Mouse (Mus musculus) neural tube, embryonic 15.5 days (tissue): ENCODE data around the gene Cldn1. TPM values are rescaled to one million over a fixed set of nuclear protein-coding genes. Genes with fewer than 3 reads are reported as not detected.

ENCODE experiments used
- ATAC-seq: fragments of 200-750 bp; cut with Nextera tagmentation; 2 replicates; pipeline ENCODE4 v1.8.0; 2017; ENCODE audit warnings: mild to moderate bottlenecking, moderate TSS enrichment, moderate library complexity; ENCODE audit not compliant: low FRiP score
- H3K27ac ChIP-seq: fragments of 300-500 bp; sonication (generic); replicated peaks from 2 replicates; pipeline ENCODE4 v1.5.1; 2015; ENCODE audit warnings: mild to moderate bottlenecking, inconsistent platforms
- H3K27me3 ChIP-seq: fragments of 300-500 bp; sonication (generic); replicated peaks from 2 replicates; pipeline ENCODE4 v1.6.1; 2015; ENCODE audit warnings: inconsistent platforms
- H3K36me3 ChIP-seq: fragments of 300-500 bp; sonication (generic); 2 replicates; pipeline ENCODE4 v1.6.1; 2015; ENCODE audit warnings: inconsistent platforms
- H3K4me1 ChIP-seq: fragments of 300-500 bp; sonication (generic); 2 replicates; pipeline ENCODE4 v1.6.1; 2015; ENCODE audit warnings: inconsistent platforms
- H3K4me2 ChIP-seq: fragments of 300-500 bp; sonication (generic); 2 replicates; pipeline ENCODE4 v1.6.1; 2015; ENCODE audit warnings: inconsistent platforms, mild to moderate bottlenecking, moderate library complexity
- H3K4me3 ChIP-seq: fragments of 300-500 bp; sonication (generic); replicated peaks from 2 replicates; pipeline ENCODE4 v1.5.1; 2015; ENCODE audit warnings: mild to moderate bottlenecking, inconsistent platforms
- H3K9ac ChIP-seq: fragments of 300-500 bp; sonication (generic); replicated peaks from 2 replicates; pipeline ENCODE4 v1.6.1; 2015; ENCODE audit warnings: mild to moderate bottlenecking, inconsistent platforms
- H3K9me3 ChIP-seq: fragments of 300-500 bp; sonication (generic); replicated peaks from 2 replicates; pipeline ENCODE4 v1.6.1; 2016; ENCODE audit warnings: inconsistent platforms
- WGBS: fragments of 180-500 bp; shearing (Covaris S2); methylation state at CpG from one replicate; pipeline ENCODE4 v1.1.7; 2015; ENCODE audit warnings: mixed read lengths; 5-methylcytosine and 5-hydroxymethylcytosine counted together
- polyA plus RNA-seq: library from polyadenylated mRNA; unstranded; fragments of >200 nt; fragmentation: Nextera tagmentation; extraction: Ambion mirVana; gene quantifications from 2 replicates; pipeline ENCODE4 v1.2.1, GENCODE M21; 2015

The Cldn1 gene
- polyA plus RNA-seq, result 4.4 and 5.8 TPM in 2 replicates

DNA sequence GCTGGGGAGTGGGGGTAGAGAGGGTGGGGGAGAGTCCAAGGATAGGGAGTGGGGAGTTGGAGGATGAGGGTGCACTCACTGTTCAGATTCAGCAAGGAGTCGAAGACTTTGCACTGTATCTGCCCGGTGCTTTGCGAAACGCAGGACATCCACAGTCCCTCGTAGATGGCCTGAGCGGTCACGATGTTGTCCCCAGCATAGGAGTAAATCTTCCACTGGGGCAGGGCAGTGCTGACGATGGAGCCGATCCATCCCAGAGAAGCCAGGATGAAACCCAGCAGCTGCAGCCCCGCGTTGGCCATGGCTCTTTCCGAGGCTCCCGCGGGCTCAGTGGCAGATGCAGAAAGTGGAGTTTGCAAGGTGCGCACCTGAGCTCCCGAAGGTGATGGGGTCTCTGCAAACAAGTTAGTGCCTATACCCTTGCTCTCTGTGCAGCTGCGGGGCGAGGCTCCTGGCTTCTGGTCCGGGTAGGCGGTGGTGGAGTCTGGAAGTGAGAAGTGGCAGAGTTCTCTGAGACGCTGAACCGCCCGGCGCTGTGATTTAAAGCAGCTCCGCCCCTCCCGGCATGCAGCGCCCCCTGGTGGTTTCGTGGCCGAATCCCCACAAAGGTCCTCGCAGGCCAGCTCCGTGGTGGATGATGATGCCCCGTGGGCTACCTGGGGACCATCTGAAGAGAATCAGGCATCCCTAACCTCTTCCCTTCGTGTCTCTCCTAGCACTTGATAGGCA lies at the start of gene Cldn1:
Cldn1 (minus strand) TSS at position 517 of the 729 bp plus-strand sequence.
- H3K4me3 ChIP-seq, result peak within 1 kb of the TSS; percentile 48
- peak within 1 kb of the TSS; percentile 33 for H3K9ac ChIP-seq
- H3K9me3 ChIP-seq, result no peaks in the 10 kb centered on the region
- H3K27ac ChIP-seq, result no peak within 1 kb of the TSS
- no peaks in the 10 kb centered on the region for H3K27me3 ChIP-seq
- no peaks in the 10 kb centered on the region for H3K36me3 ChIP-seq
- ATAC-seq, result peak; percentile 82
- peaks cover 8% of the 10 kb centered on the region; the same call in 1 of the 2 replicates for H3K4me1 ChIP-seq
- peak within 1 kb of the TSS; percentile 92 for H3K4me2 ChIP-seq
- 4% methylated on average over 33 of the region's 33 CpGs for WGBS

DNA sequence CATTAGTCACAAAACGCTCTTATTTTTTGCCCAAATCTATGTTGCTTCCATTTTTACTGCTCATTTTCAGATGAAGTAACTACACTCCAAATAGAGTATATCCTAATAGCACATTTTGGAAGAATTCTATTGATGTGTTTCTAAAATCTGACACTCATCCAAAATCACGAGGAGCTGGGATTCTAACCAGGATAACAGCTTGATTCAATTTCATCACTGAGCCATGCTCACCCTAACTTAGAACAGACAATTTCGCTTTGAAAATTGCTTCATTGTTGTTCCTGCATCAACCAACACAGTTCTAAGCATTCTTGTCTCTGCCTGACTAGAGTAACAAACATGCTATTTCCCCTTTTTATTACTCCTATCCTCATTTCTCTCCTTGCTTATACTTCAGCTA lies 47.0 kb upstream of the Cldn1 start:
- Histone ChIP-seq H3K27me3 (no peaks in the 10 kb centered on the region), H3K4me1 (no peaks in the 10 kb centered on the region), H3K9me3 (no peaks in the 10 kb centered on the region), H3K4me2 (no peak overlapping the region), H3K4me3 (no peak overlapping the region), H3K36me3 (no peaks in the 10 kb centered on the region), H3K9ac (no peak overlapping the region), H3K27ac (no peak overlapping the region)
- 95% methylated on average over 3 of the region's 3 CpGs for WGBS
- no peak for ATAC-seq

DNA sequence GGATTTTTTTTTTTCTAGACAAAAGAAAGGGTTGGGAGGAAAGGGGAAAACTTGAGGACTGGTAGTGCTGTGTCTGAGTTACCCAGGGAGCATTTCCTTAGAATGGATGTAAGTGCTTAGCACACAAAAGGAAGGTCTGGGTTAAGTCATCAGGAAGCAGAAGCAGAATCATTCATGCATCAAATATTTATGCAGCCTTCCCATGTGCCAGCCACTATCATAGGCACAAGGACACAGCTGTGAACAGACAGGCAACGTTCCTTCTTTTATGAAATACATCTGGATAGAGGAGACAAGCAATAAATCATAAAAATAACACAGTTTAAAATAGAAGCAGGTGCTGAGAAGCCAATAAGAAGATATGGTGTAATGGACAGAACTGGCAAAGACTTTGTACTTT lies 32.4 kb upstream of the Cldn1 start:
- H3K4me3 ChIP-seq, result no peak overlapping the region
- WGBS, result 37% methylated on average over 1 of the region's 1 CpGs
- H3K27ac ChIP-seq, result no peak overlapping the region

DNA sequence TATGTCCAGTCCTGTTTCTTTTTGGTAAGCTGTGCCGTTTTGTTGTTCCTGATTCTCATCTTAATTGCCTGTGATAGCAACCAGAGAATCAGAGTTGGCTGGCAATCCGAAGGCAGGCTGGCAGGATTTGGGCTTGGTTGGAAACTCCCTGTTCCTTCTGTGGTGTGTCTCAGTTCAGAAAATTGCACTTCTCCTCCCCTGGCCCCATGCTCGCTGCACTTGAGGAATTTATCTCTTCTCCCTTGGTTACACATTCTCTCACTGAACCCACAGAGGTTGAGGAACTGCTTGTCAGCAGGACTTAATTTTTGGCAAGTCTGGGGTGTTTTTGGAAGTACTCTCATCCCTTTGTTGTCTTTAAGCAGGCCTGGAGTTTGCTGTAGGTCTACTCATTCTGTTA lies 29.3 kb upstream of the Cldn1 start:
- no peaks in the 10 kb centered on the region for H3K4me1 ChIP-seq
- no peaks in the 10 kb centered on the region for H3K36me3 ChIP-seq
- H3K27ac ChIP-seq, result no peak overlapping the region
- H3K4me3 ChIP-seq, result no peak overlapping the region
- no peak overlapping the region for H3K4me2 ChIP-seq
- no peaks in the 10 kb centered on the region for H3K27me3 ChIP-seq
- H3K9ac ChIP-seq, result no peak overlapping the region
- H3K9me3 ChIP-seq, result no peaks in the 10 kb centered on the region
- 56% methylated on average over 3 of the region's 3 CpGs for WGBS
- ATAC-seq, result no peak

More for the DNA sequence above, 32.4 kb upstream of the Cldn1 start:
- Histone ChIP-seq H3K4me2 (no peak overlapping the region), H3K9ac (no peak overlapping the region), H3K4me1 (no peaks in the 10 kb centered on the region), H3K36me3 (no peaks in the 10 kb centered on the region), H3K27me3 (no peaks in the 10 kb centered on the region), H3K9me3 (no peaks in the 10 kb centered on the region)
- ATAC-seq, result no peak

- Histone ChIP-seq H3K4me1 (no peaks in the 10 kb centered on the region), H3K9ac (no peak overlapping the region), H3K4me2 (no peak overlapping the region), H3K27ac (no peak overlapping the region), H3K9me3 (no peaks in the 10 kb centered on the region), H3K4me3 (no peak overlapping the region), H3K27me3 (no peaks in the 10 kb centered on the region), H3K36me3 (no peaks in the 10 kb centered on the region)
- WGBS, result 85% methylated on average over 4 of the region's 4 CpGs
- ATAC-seq, result no peak
Measured at GRCm38 (mm10) chr16:26400549-26400948, 28.9 kb upstream of the Cldn1 start.

DNA sequence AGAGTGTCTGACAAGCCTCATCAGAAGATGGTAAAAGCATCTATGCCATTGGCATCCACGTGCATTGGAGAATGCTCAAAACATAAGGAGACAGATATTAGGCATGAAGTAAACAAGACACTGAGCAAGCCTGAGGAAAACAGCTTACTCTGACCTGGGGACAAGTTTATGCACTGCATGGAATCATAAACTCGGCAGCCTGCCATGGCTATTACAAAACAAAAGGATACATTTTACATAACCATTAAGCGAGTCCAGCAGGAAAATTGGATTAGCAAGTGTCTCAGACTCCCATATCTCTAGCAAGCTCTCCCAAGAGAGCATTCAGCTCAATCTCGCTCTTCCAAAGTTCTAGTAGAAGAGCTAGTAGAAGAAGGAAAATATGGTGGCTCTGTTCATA lies 19.3 kb upstream of the Cldn1 start:
- H3K27ac ChIP-seq, result no peak overlapping the region
- H3K4me2 ChIP-seq, result no peak overlapping the region
- no peaks in the 10 kb centered on the region for H3K9me3 ChIP-seq
- no peaks in the 10 kb centered on the region for H3K36me3 ChIP-seq
- 78% methylated on average over 4 of the region's 4 CpGs for WGBS
- no peaks in the 10 kb centered on the region for H3K27me3 ChIP-seq
- no peaks in the 10 kb centered on the region for H3K4me1 ChIP-seq
- H3K4me3 ChIP-seq, result no peak overlapping the region
- H3K9ac ChIP-seq, result no peak overlapping the region
- no peak for ATAC-seq

DNA sequence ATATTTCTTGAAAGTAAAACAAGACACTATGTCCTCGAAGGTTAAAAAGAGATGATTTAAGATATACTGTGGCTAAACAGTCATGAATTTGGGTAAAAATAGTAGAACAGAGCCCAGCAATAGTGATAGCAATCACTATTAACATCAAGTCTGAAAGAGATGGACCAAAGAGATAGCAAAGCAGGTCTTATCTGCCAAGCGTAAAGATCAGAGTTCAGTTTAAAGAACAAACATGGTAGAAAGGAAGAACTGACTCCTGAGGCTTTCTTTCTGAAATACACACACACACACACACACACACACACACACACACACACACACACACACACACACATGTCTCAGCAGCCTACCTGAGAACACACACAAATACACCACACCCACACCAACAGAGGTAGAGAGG lies 14.5 kb upstream of the Cldn1 start:
- H3K9me3 ChIP-seq, result no peaks in the 10 kb centered on the region
- no peaks in the 10 kb centered on the region for H3K27me3 ChIP-seq
- no peak overlapping the region for H3K27ac ChIP-seq
- no peak overlapping the region for H3K9ac ChIP-seq
- no peaks in the 10 kb centered on the region for H3K36me3 ChIP-seq
- H3K4me3 ChIP-seq, result no peak overlapping the region
- H3K4me2 ChIP-seq, result no peak overlapping the region
- H3K4me1 ChIP-seq, result no peaks in the 10 kb centered on the region
- 94% methylated on average over 2 of the region's 2 CpGs for WGBS
- ATAC-seq, result no peak

GRCm38 (mm10) chr16:26384112-26384649 lies 12.5 kb upstream of the Cldn1 start:
- Histone ChIP-seq H3K27ac (no peak overlapping the region), H3K9me3 (no peaks in the 10 kb centered on the region), H3K9ac (no peak overlapping the region), H3K4me3 (no peak overlapping the region), H3K4me1 (no peaks in the 10 kb centered on the region), H3K36me3 (no peaks in the 10 kb centered on the region), H3K4me2 (no peak overlapping the region), H3K27me3 (no peaks in the 10 kb centered on the region)
- 86% methylated on average over 5 of the region's 5 CpGs for WGBS
- no peak for ATAC-seq

GRCm38 (mm10) chr16:26377170-26377569 lies 5.5 kb upstream of the Cldn1 start:
- no peak for ATAC-seq
- Histone ChIP-seq H3K4me1 (no peaks in the 10 kb centered on the region), H3K9ac (no peak overlapping the region), H3K9me3 (no peaks in the 10 kb centered on the region), H3K4me3 (no peak overlapping the region), H3K36me3 (no peaks in the 10 kb centered on the region), H3K27me3 (no peaks in the 10 kb centered on the region), H3K4me2 (no peak overlapping the region), H3K27ac (no peak overlapping the region)
- WGBS, result 81% methylated on average over 5 of the region's 5 CpGs

- Histone ChIP-seq H3K4me2 (peak overlapping the region; percentile 9; the same call in 1 of the 2 replicates), H3K27ac (no peak overlapping the region), H3K9me3 (no peaks in the 10 kb centered on the region), H3K4me3 (no peak overlapping the region), H3K9ac (no peak overlapping the region), H3K4me1 (peaks cover 8% of the 10 kb centered on the region; the same call in 1 of the 2 replicates), H3K36me3 (no peaks in the 10 kb centered on the region), H3K27me3 (no peaks in the 10 kb centered on the region)
- ATAC-seq, result no peak
- WGBS, result 100% methylated on average over 1 of the region's 1 CpGs
Measured at GRCm38 (mm10) chr16:26370127-26370526, 1.5 kb downstream of the Cldn1 start.

DNA sequence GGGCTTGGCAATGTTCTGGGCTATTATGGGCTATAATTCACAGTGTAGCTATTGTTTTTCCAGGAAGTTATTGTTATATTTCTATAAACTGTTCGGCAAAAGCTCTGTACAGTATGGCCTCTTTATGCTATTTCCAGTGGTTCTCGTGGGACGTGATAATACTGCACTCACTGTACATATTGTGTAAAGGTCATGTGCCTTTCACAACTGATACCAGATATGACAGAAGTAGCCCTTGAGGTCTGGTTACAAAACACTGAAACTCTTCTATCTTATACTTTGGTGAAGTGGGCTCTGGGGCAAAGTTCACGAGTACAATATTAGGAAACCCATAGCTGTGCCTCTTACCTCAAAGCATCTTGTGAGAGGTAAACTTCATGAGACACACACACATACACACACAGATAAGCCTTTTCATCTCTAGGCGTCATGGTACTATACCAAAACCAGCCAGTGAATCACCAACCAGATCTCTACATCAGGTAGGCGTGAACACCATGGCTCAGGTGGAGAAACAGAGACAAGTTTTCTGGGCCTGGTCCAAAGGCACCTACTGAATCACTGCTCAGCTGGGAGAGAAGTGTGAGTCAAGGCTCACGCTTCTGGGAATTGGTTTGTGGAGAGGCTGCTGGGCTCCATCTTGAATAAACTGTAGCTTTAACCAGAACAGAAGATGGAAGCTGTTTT lies 2.5 kb downstream of the Cldn1 start:
- Histone ChIP-seq H3K9me3 (no peaks in the 10 kb centered on the region), H3K27ac (no peak overlapping the region), H3K27me3 (no peaks in the 10 kb centered on the region), H3K4me3 (no peak overlapping the region), H3K4me2 (no peak overlapping the region), H3K4me1 (peaks cover 8% of the 10 kb centered on the region; the same call in 1 of the 2 replicates), H3K36me3 (no peaks in the 10 kb centered on the region), H3K9ac (no peak overlapping the region)
- ATAC-seq, result no peak
- 88% methylated on average over 7 of the region's 7 CpGs for WGBS

GRCm38 (mm10) chr16:26368121-26368520 lies 3.5 kb downstream of the Cldn1 start:
- no peaks in the 10 kb centered on the region for H3K27me3 ChIP-seq
- 81% methylated on average over 5 of the region's 5 CpGs for WGBS
- no peaks in the 10 kb centered on the region for H3K9me3 ChIP-seq
- no peak for ATAC-seq
- no peak overlapping the region for H3K9ac ChIP-seq
- no peak overlapping the region for H3K4me3 ChIP-seq
- no peak overlapping the region for H3K27ac ChIP-seq
- peaks cover 8% of the 10 kb centered on the region; the same call in 1 of the 2 replicates for H3K4me1 ChIP-seq
- H3K36me3 ChIP-seq, result no peaks in the 10 kb centered on the region
- no peak overlapping the region for H3K4me2 ChIP-seq
